Mouse (Mus musculus): ENCODE data around the gene Ndrg3.

DNA sequence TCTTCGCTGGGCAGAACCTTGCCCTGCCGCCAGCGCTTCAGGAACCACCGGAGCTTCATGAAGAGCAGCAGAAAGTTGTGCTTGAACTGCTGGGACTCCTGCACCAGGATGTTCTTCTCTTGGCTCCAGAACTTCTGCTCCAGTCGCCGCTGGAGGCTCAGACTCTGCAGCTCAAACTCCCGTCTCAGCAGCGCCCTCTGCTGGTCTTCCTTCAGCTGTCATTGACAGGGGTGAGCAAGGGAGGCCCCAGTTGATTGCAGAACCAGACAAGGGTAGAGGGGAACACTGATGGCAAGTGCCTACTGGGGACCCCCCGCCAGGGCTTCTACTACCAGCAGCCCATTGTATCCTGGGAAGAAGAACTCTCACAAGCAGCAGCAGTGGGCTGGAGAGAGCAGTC is 38.9 kb upstream of the Ndrg3 start:
- TF ChIP-seq POLR2A (IDR thresholded peaks at IDR 0.05; ENCODE audit: borderline replicate concordance, extremely low read depth, low read depth, low read length) = no peak
- TF ChIP-seq CTCF (IDR thresholded peaks at IDR 0.05; ENCODE audit: insufficient read depth, low read length) = peak; percentile 88

All from lung, adult 2 months (tissue).